Mouse (Mus musculus): Measurements from ENCODE around the gene Nrip3.

The Nrip3 gene

GRCm38 (mm10) chr7:109767575-109768350, 14.1 kb downstream of the Nrip3 start:
- DNase-seq (ENCODE audit: extremely low spot score, low spot score), result no peak

- DNase-seq (ENCODE audit: extremely low spot score, low spot score), result no peak
These were observed 17.8 kb downstream of the Nrip3 start for GRCm38 (mm10) chr7:109764009-109764408.

GRCm38 (mm10) chr7:109756291-109756690, 25.5 kb downstream of the Nrip3 start:
- DNase-seq (ENCODE audit: extremely low spot score, low spot score), result no peak

GRCm38 (mm10) chr7:109754034-109754433, 27.8 kb downstream of the Nrip3 start:
- no peak for DNase-seq (ENCODE audit: extremely low spot score, low spot score)

GRCm38 (mm10) chr7:109752008-109752925, 29.6 kb downstream of the Nrip3 start, which contains the start of gene Tmem9b:
TSS of gene Tmem9b (minus strand) at chr7:109752875.
- peak; percentile 86 for DNase-seq (ENCODE audit: extremely low spot score, low spot score)

GRCm38 (mm10) chr7:109751427-109752007, 30.3 kb downstream of the Nrip3 start:
- DNase-seq (ENCODE audit: extremely low spot score, low spot score), result no peak

- DNase-seq (ENCODE audit: extremely low spot score, low spot score), result no peak
These were observed 34.1 kb downstream of the Nrip3 start for GRCm38 (mm10) chr7:109747747-109748146.

GRCm38 (mm10) chr7:109741703-109742102, 40.1 kb downstream of the Nrip3 start:
- DNase-seq (ENCODE audit: extremely low spot score, low spot score), result no peak

- no peak for DNase-seq (ENCODE audit: extremely low spot score, low spot score)
These were observed 40.8 kb downstream of the Nrip3 start for GRCm38 (mm10) chr7:109741060-109741459.

GRCm38 (mm10) chr7:109739822-109740370, 41.9 kb downstream of the Nrip3 start:
- no peak for DNase-seq (ENCODE audit: extremely low spot score, low spot score)

- DNase-seq (ENCODE audit: extremely low spot score, low spot score), result no peak
These were observed 47.0 kb downstream of the Nrip3 start for GRCm38 (mm10) chr7:109734806-109735205.

- no peak for DNase-seq (ENCODE audit: extremely low spot score, low spot score)
These were observed 50.2 kb downstream of the Nrip3 start, which contains the start of gene Ascl3 for GRCm38 (mm10) chr7:109731626-109732025. TSS of gene Ascl3 (minus strand) at chr7:109731726.

GRCm38 (mm10) chr7:109723697-109724096, 58.1 kb downstream of the Nrip3 start, which contains the start of gene BC051019:
TSS of gene BC051019 (minus strand) at chr7:109723850.
- no peak for DNase-seq (ENCODE audit: extremely low spot score, low spot score)

- DNase-seq (ENCODE audit: extremely low spot score, low spot score), result no peak
These were observed 58.7 kb downstream of the Nrip3 start for GRCm38 (mm10) chr7:109723114-109723513.

GRCm38 (mm10) chr7:109722618-109723017, 59.2 kb downstream of the Nrip3 start:
- DNase-seq (ENCODE audit: extremely low spot score, low spot score), result no peak

- peak; percentile 17 for DNase-seq (ENCODE audit: extremely low spot score, low spot score)
These were observed 62.5 kb downstream of the Nrip3 start for GRCm38 (mm10) chr7:109719286-109719685.

GRCm38 (mm10) chr7:109713434-109713982, 68.3 kb downstream of the Nrip3 start:
- DNase-seq (ENCODE audit: extremely low spot score, low spot score), result no peak

GRCm38 (mm10) chr7:109712198-109712597, 69.6 kb downstream of the Nrip3 start:
- DNase-seq (ENCODE audit: extremely low spot score, low spot score), result no peak

GRCm38 (mm10) chr7:109710069-109710468, 71.8 kb downstream of the Nrip3 start:
- no peak for DNase-seq (ENCODE audit: extremely low spot score, low spot score)

GRCm38 (mm10) chr7:109708961-109709382, 72.9 kb downstream of the Nrip3 start:
- DNase-seq (ENCODE audit: extremely low spot score, low spot score), result no peak
